Mouse (Mus musculus): ENCODE results near the gene Slc44a4. TPM values are rescaled to one million over a fixed set of nuclear protein-coding genes. Genes with fewer than 3 reads are reported as not detected.

The Slc44a4 gene
- polyA plus RNA-seq, 1 experiment from 2014 or later: 0.11 TPM

GRCm38 (mm10) chr17:34895724-34896123, 18.5 kb upstream of the Slc44a4 start:
- peak overlapping the region; percentile 87 for H3K27ac ChIP-seq (replicated peaks; ENCODE audit: low read depth, low read length)
- peaks cover 7% of the 10 kb centered on the region for H3K4me1 ChIP-seq (ENCODE audit: control insufficient read depth, insufficient read depth, low read length)
- peaks cover 4% of the 10 kb centered on the region; the same call in 1 of the 2 replicates for H3K36me3 ChIP-seq (replicated peaks; ENCODE audit: control insufficient read depth, insufficient read depth, low read depth, low read length)
- DNase-seq (ENCODE audit: low spot score) (no peak), ATAC-seq (replicated peaks; ENCODE audit: insufficient number of reproducible peaks, low FRiP score, low TSS enrichment, low read depth) (no peak)
- no peaks in the 10 kb centered on the region for H3K27me3 ChIP-seq (ENCODE audit: control insufficient read depth, insufficient read depth, low read length)
- H3K9ac ChIP-seq (replicated peaks; ENCODE audit: low read length): peak overlapping the region; percentile 97; the same call in 1 of the 2 replicates
- peak overlapping the region; percentile 91 for H3K4me3 ChIP-seq (ENCODE audit: low read depth, low read length)
- H3K9me3 ChIP-seq (replicated peaks; ENCODE audit: control insufficient read depth, low read length): no peaks in the 10 kb centered on the region
- H3K4me2 ChIP-seq (ENCODE audit: low read depth, low read length): peak overlapping the region; percentile 83
- 89% methylated on average over 15 of the region's 15 CpGs for WGBS

GRCm38 (mm10) chr17:34896366-34896765, 17.9 kb upstream of the Slc44a4 start:
- peak overlapping the region; percentile 9; the same call in 1 of the 2 replicates for H3K4me3 ChIP-seq (ENCODE audit: low read depth, low read length)
- H3K4me1 ChIP-seq (ENCODE audit: control insufficient read depth, insufficient read depth, low read length): peaks cover 7% of the 10 kb centered on the region
- H3K27me3 ChIP-seq (ENCODE audit: control insufficient read depth, insufficient read depth, low read length): no peaks in the 10 kb centered on the region
- H3K27ac ChIP-seq (replicated peaks; ENCODE audit: low read depth, low read length): no peak overlapping the region
- H3K4me2 ChIP-seq (ENCODE audit: low read depth, low read length): no peak overlapping the region
- no peak overlapping the region for H3K9ac ChIP-seq (replicated peaks; ENCODE audit: low read length)
- no peak for DNase-seq (ENCODE audit: low spot score)
- no peak for ATAC-seq (replicated peaks; ENCODE audit: insufficient number of reproducible peaks, low FRiP score, low TSS enrichment, low read depth)
- WGBS: 84% methylated on average over 17 of the region's 17 CpGs
- peaks cover 4% of the 10 kb centered on the region; the same call in 1 of the 2 replicates for H3K36me3 ChIP-seq (replicated peaks; ENCODE audit: control insufficient read depth, insufficient read depth, low read depth, low read length)
- H3K9me3 ChIP-seq (replicated peaks; ENCODE audit: control insufficient read depth, low read length): no peaks in the 10 kb centered on the region

- Histone ChIP-seq H3K4me2 (ENCODE audit: low read depth, low read length) (peak overlapping the region; percentile 86), H3K4me1 (ENCODE audit: control insufficient read depth, insufficient read depth, low read length) (peaks cover 7% of the 10 kb centered on the region), H3K9me3 (replicated peaks; ENCODE audit: control insufficient read depth, low read length) (no peaks in the 10 kb centered on the region), H3K27ac (replicated peaks; ENCODE audit: low read depth, low read length) (peak overlapping the region; percentile 97), H3K4me3 (ENCODE audit: low read depth, low read length) (peak overlapping the region; percentile 93), H3K9ac (replicated peaks; ENCODE audit: low read length) (peak overlapping the region; percentile 97), H3K36me3 (replicated peaks; ENCODE audit: control insufficient read depth, insufficient read depth, low read depth, low read length) (peaks cover 4% of the 10 kb centered on the region; the same call in 1 of the 2 replicates), H3K27me3 (ENCODE audit: control insufficient read depth, insufficient read depth, low read length) (no peaks in the 10 kb centered on the region)
- WGBS: 20% methylated on average over 10 of the region's 10 CpGs
- ATAC-seq (replicated peaks; ENCODE audit: insufficient number of reproducible peaks, low FRiP score, low TSS enrichment, low read depth) (no peak), DNase-seq (ENCODE audit: low spot score) (peak; percentile 32)
These were observed 16.7 kb upstream of the Slc44a4 start for GRCm38 (mm10) chr17:34897373-34898159.

- Histone ChIP-seq H3K27me3 (ENCODE audit: control insufficient read depth, insufficient read depth, low read length) (no peaks in the 10 kb centered on the region), H3K9ac (replicated peaks; ENCODE audit: low read length) (peak within 1 kb of the TSS; percentile 97), H3K4me2 (ENCODE audit: low read depth, low read length) (peak within 1 kb of the TSS; percentile 86), H3K36me3 (replicated peaks; ENCODE audit: control insufficient read depth, insufficient read depth, low read depth, low read length) (peaks cover 9% of the 10 kb centered on the region), H3K4me1 (ENCODE audit: control insufficient read depth, insufficient read depth, low read length) (peaks cover 7% of the 10 kb centered on the region), H3K4me3 (ENCODE audit: low read depth, low read length) (peak within 1 kb of the TSS; percentile 93), H3K9me3 (replicated peaks; ENCODE audit: control insufficient read depth, low read length) (no peaks in the 10 kb centered on the region), H3K27ac (replicated peaks; ENCODE audit: low read depth, low read length) (peak within 1 kb of the TSS; percentile 97)
- DNase-seq (ENCODE audit: low spot score): peak; percentile 85
- 0% methylated on average over 29 of the region's 44 CpGs for WGBS
- peak; percentile 26 for ATAC-seq (replicated peaks; ENCODE audit: insufficient number of reproducible peaks, low FRiP score, low TSS enrichment, low read depth)
These were observed 16.1 kb upstream of the Slc44a4 start, which contains the start of the genes C2 and Ehmt2 for GRCm38 (mm10) chr17:34898160-34898586. C2 (minus strand) TSS chr17:34898265. Ehmt2 (plus strand) TSS chr17:34898469.

GRCm38 (mm10) chr17:34898706-34899052, 15.6 kb upstream of the Slc44a4 start:
- Histone ChIP-seq H3K27me3 (ENCODE audit: control insufficient read depth, insufficient read depth, low read length) (no peaks in the 10 kb centered on the region), H3K4me2 (ENCODE audit: low read depth, low read length) (peak overlapping the region; percentile 86), H3K36me3 (replicated peaks; ENCODE audit: control insufficient read depth, insufficient read depth, low read depth, low read length) (peaks cover 9% of the 10 kb centered on the region), H3K4me1 (ENCODE audit: control insufficient read depth, insufficient read depth, low read length) (peaks cover 7% of the 10 kb centered on the region), H3K27ac (replicated peaks; ENCODE audit: low read depth, low read length) (peak overlapping the region; percentile 97), H3K9ac (replicated peaks; ENCODE audit: low read length) (peak overlapping the region; percentile 97), H3K9me3 (replicated peaks; ENCODE audit: control insufficient read depth, low read length) (no peaks in the 10 kb centered on the region), H3K4me3 (ENCODE audit: low read depth, low read length) (peak overlapping the region; percentile 93)
- WGBS: no CpG with 5 or more reads among the region's 47 CpGs
- DNase-seq (ENCODE audit: low spot score): peak; percentile 77
- no peak for ATAC-seq (replicated peaks; ENCODE audit: insufficient number of reproducible peaks, low FRiP score, low TSS enrichment, low read depth)

GRCm38 (mm10) chr17:34899053-34899889, 15.0 kb upstream of the Slc44a4 start:
- H3K9me3 ChIP-seq (replicated peaks; ENCODE audit: control insufficient read depth, low read length): no peaks in the 10 kb centered on the region
- peaks cover 7% of the 10 kb centered on the region for H3K4me1 ChIP-seq (ENCODE audit: control insufficient read depth, insufficient read depth, low read length)
- WGBS: under 1% methylated on average over 35 of the region's 45 CpGs
- no peaks in the 10 kb centered on the region for H3K27me3 ChIP-seq (ENCODE audit: control insufficient read depth, insufficient read depth, low read length)
- H3K36me3 ChIP-seq (replicated peaks; ENCODE audit: control insufficient read depth, insufficient read depth, low read depth, low read length): peaks cover 9% of the 10 kb centered on the region
- DNase-seq (ENCODE audit: low spot score) (peak; percentile 43), ATAC-seq (replicated peaks; ENCODE audit: insufficient number of reproducible peaks, low FRiP score, low TSS enrichment, low read depth) (peak; percentile 9)
- peak overlapping the region; percentile 93 for H3K4me3 ChIP-seq (ENCODE audit: low read depth, low read length)
- peak overlapping the region; percentile 97 for H3K27ac ChIP-seq (replicated peaks; ENCODE audit: low read depth, low read length)
- H3K4me2 ChIP-seq (ENCODE audit: low read depth, low read length): peak overlapping the region; percentile 86
- peak overlapping the region; percentile 97 for H3K9ac ChIP-seq (replicated peaks; ENCODE audit: low read length)

GRCm38 (mm10) chr17:34899890-34900243, 14.4 kb upstream of the Slc44a4 start:
- DNase-seq (ENCODE audit: low spot score) (peak; percentile 31), ATAC-seq (replicated peaks; ENCODE audit: insufficient number of reproducible peaks, low FRiP score, low TSS enrichment, low read depth) (no peak)
- Histone ChIP-seq H3K36me3 (replicated peaks; ENCODE audit: control insufficient read depth, insufficient read depth, low read depth, low read length) (peaks cover 9% of the 10 kb centered on the region), H3K4me2 (ENCODE audit: low read depth, low read length) (peak overlapping the region; percentile 86), H3K9me3 (replicated peaks; ENCODE audit: control insufficient read depth, low read length) (no peaks in the 10 kb centered on the region), H3K4me1 (ENCODE audit: control insufficient read depth, insufficient read depth, low read length) (peaks cover 7% of the 10 kb centered on the region), H3K9ac (replicated peaks; ENCODE audit: low read length) (peak overlapping the region; percentile 97), H3K4me3 (ENCODE audit: low read depth, low read length) (peak overlapping the region; percentile 93), H3K27me3 (ENCODE audit: control insufficient read depth, insufficient read depth, low read length) (no peaks in the 10 kb centered on the region), H3K27ac (replicated peaks; ENCODE audit: low read depth, low read length) (peak overlapping the region; percentile 97)
- WGBS: 1% methylated on average over 4 of the region's 5 CpGs
